Mouse (Mus musculus) right cerebral cortex, postnatal 4 days (tissue): ENCODE measurements around the gene Paxbp1.

ENCODE experiments used
- DNase-seq: peaks from one replicate; pipeline ENCODE4 v3.0.0-alpha.2; 2022

Gene Paxbp1

DNA sequence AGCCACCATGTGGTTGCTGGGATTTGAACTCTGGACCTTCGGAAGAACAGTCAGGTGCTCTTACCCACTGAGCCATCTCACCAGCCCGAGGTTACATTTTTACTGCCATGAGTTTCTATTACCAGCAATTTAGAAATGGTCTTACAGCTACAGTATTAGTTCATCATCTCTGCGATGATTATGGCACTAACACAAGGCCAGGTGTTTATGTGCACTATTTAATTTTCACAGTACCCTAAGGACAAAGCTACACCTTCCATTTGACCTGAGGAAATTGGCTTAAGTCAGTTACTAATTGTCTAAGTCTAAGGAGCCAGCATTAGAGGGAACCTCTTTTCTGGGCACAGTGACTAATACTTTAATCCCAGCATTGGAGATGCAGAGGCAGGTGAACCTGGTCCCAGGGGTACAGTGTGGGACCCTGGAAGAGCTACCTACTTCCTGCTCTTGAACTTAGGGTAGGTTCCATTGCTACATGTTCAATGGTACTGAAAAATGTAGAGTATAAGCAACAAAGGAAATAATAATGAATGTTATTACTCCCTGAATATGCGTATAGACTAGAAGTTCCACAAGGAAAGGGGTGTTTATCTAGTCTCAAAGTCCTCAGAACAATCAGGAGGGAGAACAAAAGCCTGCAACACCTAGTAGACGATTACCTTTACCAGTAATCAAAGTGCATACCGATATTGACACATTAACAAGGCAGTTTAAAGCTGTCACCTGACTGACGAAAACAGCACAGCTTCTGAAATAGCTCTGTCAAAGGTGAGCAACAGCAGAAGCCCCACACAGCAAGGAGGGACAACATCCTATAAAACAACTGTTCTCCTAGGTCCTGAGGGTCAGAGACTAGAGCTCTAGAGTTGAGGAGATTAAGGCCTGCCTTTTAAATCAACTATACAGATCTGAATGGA is 47.8 kb downstream of the Paxbp1 start:
- no peak for DNase-seq

DNA sequence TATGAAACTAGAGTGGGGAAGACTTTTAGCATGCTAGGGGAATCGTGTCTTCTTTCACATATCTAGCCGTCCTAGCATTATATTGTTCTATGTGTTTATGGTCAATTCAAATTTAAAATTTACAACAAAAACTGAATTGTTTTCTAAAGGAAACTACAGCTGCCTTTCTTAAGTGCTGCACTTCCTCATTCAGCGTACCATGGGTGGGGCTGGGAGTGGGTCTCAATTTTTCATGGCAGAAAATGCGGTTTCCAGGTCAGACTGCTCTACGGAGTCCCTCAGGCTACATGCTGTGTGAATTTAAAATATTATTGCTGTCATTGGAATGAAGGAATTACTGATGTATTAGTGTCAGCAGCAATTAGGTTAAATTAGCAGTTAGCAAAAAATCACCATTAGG is 48.8 kb downstream of the Paxbp1 start:
- no peak for DNase-seq

DNA sequence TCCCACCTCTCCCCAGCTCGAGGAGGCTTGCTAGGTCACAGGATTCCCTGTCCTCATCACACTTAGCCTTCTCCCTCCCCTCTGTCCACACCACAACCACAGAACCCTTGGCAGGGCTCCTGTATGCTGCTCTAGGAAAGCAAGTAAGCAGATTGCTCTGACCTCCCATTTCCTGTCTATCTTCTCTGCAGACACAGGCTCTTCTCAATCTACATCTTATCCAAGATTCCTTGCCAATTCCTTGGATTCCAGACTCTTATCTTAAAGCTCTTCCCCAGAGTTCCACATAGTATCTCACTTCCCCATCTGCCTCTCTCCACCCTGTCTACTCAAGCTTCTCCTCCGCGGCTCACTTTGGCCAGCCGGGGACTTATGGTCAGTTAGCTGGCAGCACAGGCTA is 49.3 kb downstream of the Paxbp1 start:
- DNase-seq = no peak

DNA sequence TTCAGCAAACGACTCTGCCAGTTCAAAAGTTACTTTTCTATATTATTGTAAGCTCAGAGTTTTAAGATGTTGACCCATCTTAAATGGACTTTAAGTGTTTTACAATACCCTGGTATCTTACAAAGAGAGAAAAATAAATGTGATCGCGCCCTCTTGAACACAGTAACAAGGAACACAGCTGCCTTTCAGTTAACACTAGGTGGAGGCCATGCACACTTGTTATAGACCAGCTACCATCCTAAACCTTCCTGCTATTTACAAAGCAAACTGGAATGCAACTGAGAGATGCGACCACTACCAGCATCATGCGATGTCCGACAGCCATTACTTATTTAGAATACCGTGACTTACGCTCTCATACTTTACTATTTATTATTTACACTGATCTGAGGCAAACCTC is 55.2 kb downstream of the Paxbp1 start:
- no peak for DNase-seq

DNA sequence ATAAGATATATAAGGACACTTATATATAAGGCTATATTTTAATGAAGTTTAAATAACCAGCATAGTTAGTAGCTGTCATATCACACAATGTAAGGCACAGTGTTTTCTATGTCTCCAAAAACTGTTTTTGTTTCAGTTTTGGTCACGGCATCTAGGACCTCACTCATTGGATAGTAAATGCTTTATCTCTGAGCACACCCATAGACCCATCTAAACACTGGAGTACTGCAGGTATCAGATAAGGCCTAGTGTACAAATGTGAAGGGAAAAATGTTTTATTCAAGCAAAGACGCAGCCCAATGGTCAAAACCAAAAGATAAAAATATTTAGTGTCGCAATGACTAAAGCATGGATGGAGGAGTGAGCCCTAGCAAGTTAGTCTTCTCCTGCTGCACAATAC is 55.7 kb downstream of the Paxbp1 start:
- no peak for DNase-seq

DNA sequence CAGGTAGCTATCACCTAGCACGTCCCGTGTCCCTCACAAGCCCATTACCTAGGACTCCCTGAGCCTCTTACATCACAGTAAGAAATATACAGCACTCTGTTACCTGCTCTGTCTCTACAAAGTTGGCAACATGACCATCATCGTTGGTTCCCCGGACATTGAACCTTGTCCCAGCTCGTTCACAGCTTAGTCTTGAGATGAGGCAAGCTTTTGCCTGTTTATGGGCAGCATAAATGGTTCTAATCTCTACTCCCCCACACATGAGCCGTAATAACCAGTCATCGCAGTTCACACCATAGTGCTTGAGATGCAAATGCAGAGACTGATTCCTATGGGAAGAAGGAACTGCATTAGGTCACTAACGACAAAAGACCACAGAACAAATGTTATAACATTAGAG is 56.3 kb downstream of the Paxbp1 start:
- no peak for DNase-seq

DNA sequence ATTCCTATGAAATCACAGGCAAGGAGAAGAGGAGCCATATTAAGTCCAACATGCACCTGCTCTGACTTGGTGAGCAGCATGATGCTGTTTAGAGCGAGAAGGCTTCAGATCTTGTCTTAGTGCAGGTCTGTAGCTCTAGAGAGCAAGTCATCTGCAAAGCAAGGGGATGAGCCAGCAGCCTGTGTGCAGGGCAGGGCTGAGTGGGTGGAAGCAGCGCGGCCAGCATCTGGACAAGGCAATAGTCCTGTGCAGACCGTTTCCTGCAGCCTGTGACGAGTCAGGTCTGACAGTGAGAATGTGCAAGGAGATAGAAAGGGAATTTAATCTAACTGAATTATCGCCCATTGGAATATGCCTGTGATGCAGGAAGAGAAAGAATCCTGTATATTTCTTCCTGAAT is 73.3 kb downstream of the Paxbp1 start:
- DNase-seq = no peak

DNA sequence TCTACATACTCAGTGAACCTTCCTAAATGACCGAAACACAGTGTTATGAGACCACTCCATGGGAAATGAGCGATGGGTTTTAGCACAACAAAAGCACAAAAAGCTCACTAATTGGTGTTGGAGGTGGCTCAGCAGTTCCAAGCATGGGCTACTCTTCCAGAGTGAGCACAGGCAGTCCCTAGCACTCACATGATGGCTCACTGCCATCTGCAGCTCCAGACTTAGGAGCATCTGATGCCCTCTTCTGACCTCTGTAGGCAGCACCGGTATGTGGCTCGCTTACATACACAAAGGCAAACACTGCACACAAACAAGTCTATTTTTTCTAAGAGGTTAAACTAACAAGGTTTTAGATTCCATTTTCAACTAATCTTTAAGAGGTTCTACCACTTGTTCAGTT is 78.1 kb downstream of the Paxbp1 start:
- DNase-seq = no peak

DNA sequence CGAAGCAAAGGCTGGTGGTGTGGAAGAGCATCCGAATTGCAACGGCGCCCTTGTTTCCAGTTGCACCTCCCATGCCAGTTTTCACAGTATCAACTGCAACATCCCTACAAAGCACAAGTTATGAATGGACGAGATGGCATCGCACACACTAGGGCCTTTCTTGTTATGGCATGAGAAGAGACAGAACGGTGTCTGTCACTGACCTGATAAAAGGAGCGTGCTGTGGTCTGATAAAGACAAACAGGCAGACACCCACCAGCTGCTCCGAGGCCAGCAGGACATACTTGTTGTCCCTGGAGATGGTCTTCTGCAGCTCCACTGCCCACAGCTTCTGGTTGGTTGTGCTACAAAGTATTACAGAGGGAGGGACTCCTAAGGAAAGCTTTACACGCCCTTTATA is 80.0 kb downstream of the Paxbp1 start:
- no peak for DNase-seq
